In the genomic region with DNA sequence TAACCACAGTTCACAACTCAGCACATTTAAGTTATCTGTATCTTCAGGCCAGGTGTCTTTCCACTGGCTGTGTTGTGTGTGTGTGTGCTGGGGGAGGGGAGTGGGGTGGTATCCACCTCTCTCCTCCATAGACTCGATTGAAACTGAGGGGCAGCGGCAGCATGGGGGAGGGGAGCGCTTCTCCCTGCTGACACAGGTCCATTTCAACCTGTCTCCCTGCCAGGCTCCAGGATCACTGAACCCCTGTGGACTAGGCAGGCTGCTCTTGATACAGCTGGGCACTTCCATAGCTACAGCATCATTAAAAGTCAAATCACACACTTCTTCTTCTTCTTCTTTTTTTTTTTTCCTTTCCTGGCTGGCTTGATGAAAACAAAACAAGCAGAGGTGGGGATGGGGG, we compare ENCODE assay signal across 21 mouse cellular contexts.
A peak's percentile ranks its signal among the peaks of the same experiment; 100 is the strongest.
DNase-seq lines count a peak whose midpoint lies in the region; ATAC-seq and TF ChIP-seq lines count a peak whose summit lies in the region.
"Had no signal": no experiment of that assay in that cellular context is flagged by ENCODE, and none has a peak within 500 bp of the region (broad histone marks: within the 10 kb centered on the region; RNA-seq: fewer than 3 reads in every experiment).

No protein-coding gene starts in this region.

- no peak overlapping the region for H3K9ac ChIP-seq in hindbrain, embryonic 11.5 days (ENCODE audit: low read depth, low read length)
- no peak overlapping the region for H3K9ac ChIP-seq in hindbrain, embryonic 12.5 days
- no peak overlapping the region for H3K9ac ChIP-seq in hindbrain, postnatal 0 days (replicated peaks; ENCODE audit: low read length)
- no peak overlapping the region for H3K9ac ChIP-seq in midbrain, embryonic 16.5 days (ENCODE audit: low read depth, low read length)
- H3K9ac ChIP-seq in stomach, postnatal 0 days (ENCODE audit: low read length) = no peak overlapping the region
- H3K9ac ChIP-seq: embryonic facial prominence, embryonic 15.5 days; liver, postnatal 0 days had no signal

- 15% methylated on average over 3 of the region's 3 CpGs for WGBS in hindbrain, embryonic 11.5 days
- WGBS in hindbrain, embryonic 10.5 days = 16% methylated on average over 3 of the region's 3 CpGs
- WGBS in hindbrain, embryonic 12.5 days = 17% methylated on average over 3 of the region's 3 CpGs
- 6% methylated on average over 3 of the region's 3 CpGs for WGBS in hindbrain, postnatal 0 days
- WGBS in midbrain, embryonic 16.5 days = 11% methylated on average over 3 of the region's 3 CpGs
- 14% methylated on average over 3 of the region's 3 CpGs for WGBS in stomach, postnatal 0 days

- H3K9me3 ChIP-seq in hindbrain, embryonic 11.5 days (ENCODE audit: control insufficient read depth, low read length) = no peaks in the 10 kb centered on the region
- H3K9me3 ChIP-seq in hindbrain, embryonic 10.5 days = no peaks in the 10 kb centered on the region
- 0 out of 2 replicates have a peak, but pooled peaks cover 2% of the 10 kb centered on the region for H3K9me3 ChIP-seq in hindbrain, embryonic 12.5 days (replicated peaks)
- H3K9me3 ChIP-seq in hindbrain, postnatal 0 days (ENCODE audit: low read length) = no peaks in the 10 kb centered on the region
- no peaks in the 10 kb centered on the region for H3K9me3 ChIP-seq in midbrain, embryonic 16.5 days (replicated peaks; ENCODE audit: control insufficient read depth, low read length, poor library complexity, severe bottlenecking)
- no peaks in the 10 kb centered on the region for H3K9me3 ChIP-seq in stomach, postnatal 0 days (ENCODE audit: control insufficient read depth, low read length)
- H3K9me3 ChIP-seq: embryonic facial prominence, embryonic 15.5 days; limb, embryonic 10.5 days had no signal

- DNase-seq in hindbrain, embryonic 11.5 days (ENCODE audit: low spot score) = no peak
- no peak for DNase-seq in hindbrain, embryonic 10.5 days (ENCODE audit: low spot score)
- DNase-seq in hindbrain, postnatal 0 days (ENCODE audit: low spot score) = peak; percentile 49
- no peak for DNase-seq in adrenal gland, postnatal 10 days
- DNase-seq in testis, postnatal 14 days (ENCODE audit: low spot score) = no peak
- no peak for DNase-seq in stomach, postnatal 0 days (ENCODE audit: low spot score)
- DNase-seq: cerebellum, postnatal 36 days; gastrocnemius, postnatal 36 days; kidney, adult 2 months; kidney, postnatal 10 days; liver, postnatal 0 days; lung, postnatal 10 days; retina, postnatal 1 day; thymus, postnatal 14 days had no signal

- no peaks in the 10 kb centered on the region for H3K4me1 ChIP-seq in hindbrain, embryonic 11.5 days (replicated peaks; ENCODE audit: control insufficient read depth, insufficient read depth, low read length)
- peaks cover 8% of the 10 kb centered on the region for H3K4me1 ChIP-seq in hindbrain, embryonic 10.5 days (replicated peaks)
- peaks cover 13% of the 10 kb centered on the region for H3K4me1 ChIP-seq in hindbrain, embryonic 12.5 days
- peaks cover 5% of the 10 kb centered on the region; the same call in 1 of the 2 replicates for H3K4me1 ChIP-seq in hindbrain, postnatal 0 days (ENCODE audit: insufficient read depth, low read length)
- H3K4me1 ChIP-seq in midbrain, embryonic 16.5 days (ENCODE audit: control insufficient read depth, insufficient read depth, low read length) = peaks cover 14% of the 10 kb centered on the region
- no peaks in the 10 kb centered on the region for H3K4me1 ChIP-seq in stomach, postnatal 0 days (replicated peaks; ENCODE audit: control insufficient read depth, insufficient read depth)
- H3K4me1 ChIP-seq: embryonic facial prominence, embryonic 15.5 days had no signal

- TF ChIP-seq EP300 in stomach, postnatal 0 days (optimal IDR thresholded peaks at IDR 0.05) = no peak

- no peak overlapping the region for H3K4me2 ChIP-seq in hindbrain, embryonic 11.5 days (replicated peaks; ENCODE audit: low read depth, low read length)
- H3K4me2 ChIP-seq in hindbrain, embryonic 12.5 days (replicated peaks) = no peak overlapping the region
- no peak overlapping the region for H3K4me2 ChIP-seq in hindbrain, postnatal 0 days (ENCODE audit: low read depth, low read length)
- no peak overlapping the region for H3K4me2 ChIP-seq in midbrain, embryonic 16.5 days (ENCODE audit: low read length)
- H3K4me2 ChIP-seq in stomach, postnatal 0 days (replicated peaks; ENCODE audit: low read depth) = no peak overlapping the region
- H3K4me2 ChIP-seq: embryonic facial prominence, embryonic 15.5 days had no signal

- peak; percentile 45; the same call in 1 of the 2 replicates for ATAC-seq in hindbrain, embryonic 11.5 days (ENCODE audit: low FRiP score)
- ATAC-seq in hindbrain, embryonic 12.5 days (ENCODE audit: low FRiP score) = peak; percentile 66
- peak; percentile 49; the same call in 1 of the 2 replicates for ATAC-seq in hindbrain, postnatal 0 days
- peak; percentile 61; the same call in 1 of the 2 replicates for ATAC-seq in midbrain, embryonic 16.5 days
- no peak for ATAC-seq in stomach, postnatal 0 days (ENCODE audit: low FRiP score, low TSS enrichment)
- ATAC-seq: inflammation-experienced regulatory T-cells, adult 6 months; liver, postnatal 0 days had no signal

- no peak for TF ChIP-seq CTCF in hindbrain, postnatal 0 days (IDR thresholded peaks at IDR 0.05; ENCODE audit: low read depth)
- no peak for TF ChIP-seq CTCF in stomach, postnatal 0 days (IDR thresholded peaks at IDR 0.05; ENCODE audit: low read depth)

- H3K27ac ChIP-seq in hindbrain, embryonic 11.5 days (ENCODE audit: low read depth, low read length) = no peak overlapping the region
- no peak overlapping the region for H3K27ac ChIP-seq in hindbrain, embryonic 10.5 days
- no peak overlapping the region; the same call in 1 of the 2 replicates for H3K27ac ChIP-seq in hindbrain, embryonic 12.5 days
- H3K27ac ChIP-seq in hindbrain, postnatal 0 days = no peak overlapping the region
- peak overlapping the region; percentile 18; the same call in 1 of the 2 replicates for H3K27ac ChIP-seq in midbrain, embryonic 16.5 days (ENCODE audit: low read length)
- no peak overlapping the region for H3K27ac ChIP-seq in stomach, postnatal 0 days (replicated peaks)
- H3K27ac ChIP-seq: embryonic facial prominence, embryonic 15.5 days; heart, embryonic 10.5 days; left cerebral cortex, adult 2 months; limb, embryonic 10.5 days had no signal

- no peaks in the 10 kb centered on the region for H3K27me3 ChIP-seq in hindbrain, embryonic 11.5 days (ENCODE audit: control insufficient read depth, insufficient read depth, low read length)
- no peaks in the 10 kb centered on the region for H3K27me3 ChIP-seq in hindbrain, embryonic 10.5 days (ENCODE audit: insufficient read depth, poor library complexity, severe bottlenecking)
- no peaks in the 10 kb centered on the region for H3K27me3 ChIP-seq in hindbrain, embryonic 12.5 days
- H3K27me3 ChIP-seq in hindbrain, postnatal 0 days (ENCODE audit: insufficient read depth, low read length) = no peaks in the 10 kb centered on the region
- no peaks in the 10 kb centered on the region for H3K27me3 ChIP-seq in midbrain, embryonic 16.5 days (ENCODE audit: control insufficient read depth, insufficient read depth, low read depth, low read length)
- no peaks in the 10 kb centered on the region for H3K27me3 ChIP-seq in stomach, postnatal 0 days (ENCODE audit: control insufficient read depth, insufficient read depth, low read length)
- H3K27me3 ChIP-seq: embryonic facial prominence, embryonic 15.5 days had no signal

- H3K36me3 ChIP-seq in hindbrain, embryonic 11.5 days (ENCODE audit: control insufficient read depth, insufficient read depth, low read length) = no peaks in the 10 kb centered on the region
- H3K36me3 ChIP-seq in hindbrain, embryonic 10.5 days = no peaks in the 10 kb centered on the region
- no peaks in the 10 kb centered on the region for H3K36me3 ChIP-seq in hindbrain, embryonic 12.5 days
- no peaks in the 10 kb centered on the region for H3K36me3 ChIP-seq in hindbrain, postnatal 0 days (ENCODE audit: insufficient read depth, low read length)
- no peaks in the 10 kb centered on the region for H3K36me3 ChIP-seq in midbrain, embryonic 16.5 days (ENCODE audit: control insufficient read depth, insufficient read depth, low read length)
- no peaks in the 10 kb centered on the region for H3K36me3 ChIP-seq in stomach, postnatal 0 days (ENCODE audit: control insufficient read depth, insufficient read depth, low read length)
- H3K36me3 ChIP-seq: embryonic facial prominence, embryonic 15.5 days; heart, embryonic 10.5 days; limb, embryonic 10.5 days had no signal

- H3K4me3 ChIP-seq in hindbrain, embryonic 11.5 days (ENCODE audit: low read depth, low read length) = no peak overlapping the region
- no peak overlapping the region for H3K4me3 ChIP-seq in hindbrain, embryonic 10.5 days
- H3K4me3 ChIP-seq in hindbrain, embryonic 12.5 days = no peak overlapping the region
- no peak overlapping the region for H3K4me3 ChIP-seq in hindbrain, postnatal 0 days (ENCODE audit: low read length)
- no peak overlapping the region for H3K4me3 ChIP-seq in midbrain, embryonic 16.5 days (ENCODE audit: low read depth, low read length)
- H3K4me3 ChIP-seq in stomach, postnatal 0 days (ENCODE audit: low read depth, low read length) = no peak overlapping the region
- H3K4me3 ChIP-seq: embryonic facial prominence, embryonic 15.5 days; heart, embryonic 10.5 days; left cerebral cortex, adult 2 months; limb, embryonic 10.5 days had no signal
